Mouse (Mus musculus): ENCODE results near the gene Rassf6. TPM values are rescaled to one million over a fixed set of nuclear protein-coding genes. Genes with fewer than 3 reads are reported as not detected.

Rassf6 gene
- 0.65 and 1.3 TPM in 2 replicates for polyA plus RNA-seq (2015; fragmentation: Nextera tagmentation; extraction: Ambion mirVana)

DNA sequence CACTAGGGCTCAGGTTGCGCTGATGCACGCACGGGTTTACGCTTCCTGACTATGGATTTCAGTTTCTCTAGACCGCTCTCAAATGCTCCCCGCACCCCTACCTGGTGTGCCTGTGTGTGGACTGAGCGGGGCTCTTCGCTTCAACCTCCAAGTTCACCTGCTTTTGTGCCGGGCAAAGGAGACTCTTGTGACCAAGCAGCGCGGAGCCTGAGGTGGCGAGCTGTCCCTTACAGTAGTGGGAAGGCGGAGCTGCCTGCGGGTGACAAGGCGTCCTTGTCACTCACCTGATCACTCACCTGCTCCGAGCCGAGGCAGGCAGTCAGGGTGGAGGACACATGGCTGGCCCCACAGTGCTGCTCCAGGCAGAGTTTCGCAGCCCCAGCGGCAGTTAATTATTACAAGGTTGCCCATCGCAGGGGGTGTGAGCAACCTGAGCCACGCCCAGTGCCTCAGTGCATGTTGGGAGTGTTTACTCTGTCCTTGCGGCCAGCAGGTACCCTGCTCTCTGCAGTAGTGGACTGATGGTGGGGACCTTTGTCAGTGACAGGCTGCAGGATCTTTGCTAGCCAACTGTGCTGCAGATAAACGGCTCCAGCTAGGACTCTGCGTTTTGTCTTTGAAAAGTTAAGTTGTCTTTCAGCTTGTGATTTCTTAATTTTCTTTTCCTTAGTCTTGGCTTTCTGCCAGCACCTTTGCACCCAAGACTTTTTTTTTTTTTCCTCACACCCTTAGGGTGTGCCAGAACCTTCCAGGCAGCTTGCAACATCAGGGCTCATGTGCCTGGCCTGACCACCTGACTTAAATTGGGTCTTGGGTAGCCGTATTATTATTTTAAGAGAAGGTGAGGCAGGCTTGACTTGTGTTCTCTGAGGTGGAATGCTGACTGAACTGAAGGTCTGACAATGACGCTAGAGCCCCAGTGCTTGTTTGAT lies at the start of gene Rassf6:
Gene Rassf6 (minus strand): TSS at position 372 of the 932 bp plus-strand sequence.

GRCm38 (mm10) chr5:90560743-90561142 lies 79.7 kb downstream of the Rassf6 start, which contains the start of gene 5830473C10Rik:
TSS of gene 5830473C10Rik (plus strand) at chr5:90561107.

Other genes with a start within 250 kb of the Rassf6 start
- 405 and 629 TPM in 2 replicates for gene Alb, start 179.8 kb downstream of the Rassf6 start, polyA plus RNA-seq (2015; fragmentation: Nextera tagmentation; extraction: Ambion mirVana)
- 227 and 350 TPM in 2 replicates for gene Afp, start 149.9 kb downstream of the Rassf6 start, polyA plus RNA-seq (2015; fragmentation: Nextera tagmentation; extraction: Ambion mirVana)
- 1.4 and 1.7 TPM in 2 replicates for gene Afm, start 121.7 kb downstream of the Rassf6 start, polyA plus RNA-seq (2015; fragmentation: Nextera tagmentation; extraction: Ambion mirVana)
- 0.22 and 0.46 TPM in 2 replicates for gene 5830473C10Rik, start 79.5 kb downstream of the Rassf6 start, polyA plus RNA-seq (2015; fragmentation: Nextera tagmentation; extraction: Ambion mirVana)
- gene Cxcl5, start 118.7 kb upstream of the Rassf6 start, polyA plus RNA-seq (2015; fragmentation: Nextera tagmentation; extraction: Ambion mirVana): 0.14 TPM in 1 of 2 replicates, not detected in the other
- gene Ppbp, start 127.9 kb upstream of the Rassf6 start, polyA plus RNA-seq (2015; fragmentation: Nextera tagmentation; extraction: Ambion mirVana): 10.6 and 15.7 TPM in 2 replicates
- 548 and 780 TPM in 2 replicates for gene Pf4, start 131.8 kb upstream of the Rassf6 start, polyA plus RNA-seq (2015; fragmentation: Nextera tagmentation; extraction: Ambion mirVana)
- gene Cxcl3, start 145.4 kb upstream of the Rassf6 start, polyA plus RNA-seq (2015; fragmentation: Nextera tagmentation; extraction: Ambion mirVana): not detected in 2 replicates
- gene Cxcl15, start 153.9 kb upstream of the Rassf6 start, polyA plus RNA-seq (2015; fragmentation: Nextera tagmentation; extraction: Ambion mirVana): 0.35 and 0.50 TPM in 2 replicates